Mouse (Mus musculus): Measurements from ENCODE around the gene Emc1.

GRCm38 (mm10) chr4:139357211-139357610, 4.8 kb downstream of the Emc1 start:
- 0 out of 2 replicates have a peak, but pooled peaks have one; percentile 1 for TF ChIP-seq CTCF (IDR thresholded peaks at IDR 0.05; ENCODE audit: low read depth)
- no peak for TF ChIP-seq EP300 (IDR thresholded peaks at IDR 0.05; ENCODE audit: low read depth)
